Mouse (Mus musculus): ENCODE measurements around the gene Echs1.

The Echs1 gene

GRCm38 (mm10) chr7:140060936-140061831, 55.1 kb downstream of the Echs1 start:
- no peak for DNase-seq (ENCODE audit: low spot score)

GRCm38 (mm10) chr7:140059601-140060000, 56.7 kb downstream of the Echs1 start:
- no peak for DNase-seq (ENCODE audit: low spot score)

GRCm38 (mm10) chr7:140058528-140058927, 57.7 kb downstream of the Echs1 start:
- DNase-seq (ENCODE audit: low spot score) = no peak

GRCm38 (mm10) chr7:140057413-140058407, 58.6 kb downstream of the Echs1 start:
- DNase-seq (ENCODE audit: low spot score) = no peak
